Mouse (Mus musculus): ENCODE results near the gene H2-T22. TPM values are rescaled to one million over a fixed set of nuclear protein-coding genes. Genes with fewer than 3 reads are reported as not detected.
"Not testable (repeated sequence)": the region's sequence is repeated elsewhere in the genome, so short reads cannot be mapped to it uniquely, and the experiment has no call there.

Gene H2-T22
- total RNA-seq (2015; ENCODE audit: low replicate concordance) = 10.4 and 21.5 TPM in 2 replicates
- total RNA-seq (2017; ENCODE audit: low replicate concordance) = 12.8 and 20.4 TPM in 2 replicates

- ATAC-seq (replicated peaks; ENCODE audit: low FRiP score, poor library complexity, severe bottlenecking) = peak; percentile 94
Observed at GRCm38 (mm10) chr17:36042610-36043169, at the start of gene H2-T22, which contains the start of gene Gm6034. H2-T22 (minus strand) TSS chr17:36042747. Gm6034 (plus strand) TSS chr17:36042961.

DNA sequence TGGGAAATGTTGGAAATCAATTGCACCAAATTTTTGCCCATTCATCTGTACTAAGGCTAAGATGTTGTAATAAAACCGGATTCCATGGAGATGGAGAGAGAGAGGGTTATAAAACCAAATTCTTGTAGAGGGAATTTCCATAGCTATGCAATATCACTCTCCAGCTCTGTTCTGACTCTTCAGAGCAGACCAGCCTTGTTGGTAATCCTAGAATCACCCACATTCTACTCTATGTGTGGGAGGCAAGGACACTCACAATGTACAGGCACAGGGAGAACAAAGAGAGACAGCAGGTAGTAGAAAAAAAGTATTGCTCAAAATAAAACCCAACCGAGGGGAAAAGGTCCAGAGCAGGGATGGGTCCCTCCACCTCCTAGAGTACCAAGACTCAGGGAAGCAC, 49.4 kb upstream of the H2-T22 start:
- ATAC-seq (replicated peaks; ENCODE audit: low FRiP score, poor library complexity, severe bottlenecking) = not testable (repeated sequence)

GRCm38 (mm10) chr17:36085976-36086375, 43.4 kb upstream of the H2-T22 start:
- ATAC-seq (replicated peaks; ENCODE audit: low FRiP score, poor library complexity, severe bottlenecking) = not testable (repeated sequence)

- no peak for ATAC-seq (replicated peaks; ENCODE audit: low FRiP score, poor library complexity, severe bottlenecking)
Observed at GRCm38 (mm10) chr17:36083870-36084451, 41.4 kb upstream of the H2-T22 start.

- ATAC-seq (replicated peaks; ENCODE audit: low FRiP score, poor library complexity, severe bottlenecking) = no peak
Observed at GRCm38 (mm10) chr17:36083266-36083869, 40.8 kb upstream of the H2-T22 start.

DNA sequence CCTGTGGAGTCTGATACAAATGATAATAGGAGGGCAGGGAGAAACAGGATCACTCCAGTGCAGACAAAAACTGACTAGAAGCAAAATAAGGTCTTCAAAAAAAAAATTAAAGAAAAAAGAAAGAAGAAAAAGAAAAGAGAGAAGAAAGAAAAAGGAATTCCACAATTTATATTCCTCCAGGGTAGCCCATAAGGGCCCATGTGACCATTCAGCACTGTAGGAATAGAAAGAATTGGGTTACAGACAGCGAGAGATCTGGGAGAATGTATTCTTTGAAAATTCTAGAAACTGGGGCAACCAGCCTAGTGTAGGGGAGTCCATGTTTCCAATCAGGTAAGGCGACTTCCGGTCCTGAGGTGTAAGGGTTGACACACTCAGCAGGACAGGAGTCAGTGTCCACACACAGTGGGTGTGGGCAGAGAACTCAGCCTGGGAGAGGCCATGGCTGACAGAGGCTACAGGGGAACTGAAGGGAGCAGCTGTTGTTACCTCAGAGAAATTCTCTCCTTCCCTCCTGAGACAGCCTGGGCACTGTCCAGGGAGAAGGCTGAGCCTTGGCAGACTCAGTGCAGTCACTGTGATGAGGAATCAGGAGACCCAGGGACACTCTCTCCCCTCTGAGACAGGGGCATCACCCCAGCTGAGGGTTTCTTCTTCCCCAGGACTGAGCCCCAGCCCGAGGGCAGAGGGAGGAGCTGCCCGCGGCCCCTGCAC, 40.1 kb upstream of the H2-T22 start:
- ATAC-seq (replicated peaks; ENCODE audit: low FRiP score, poor library complexity, severe bottlenecking) = not testable (repeated sequence)

DNA sequence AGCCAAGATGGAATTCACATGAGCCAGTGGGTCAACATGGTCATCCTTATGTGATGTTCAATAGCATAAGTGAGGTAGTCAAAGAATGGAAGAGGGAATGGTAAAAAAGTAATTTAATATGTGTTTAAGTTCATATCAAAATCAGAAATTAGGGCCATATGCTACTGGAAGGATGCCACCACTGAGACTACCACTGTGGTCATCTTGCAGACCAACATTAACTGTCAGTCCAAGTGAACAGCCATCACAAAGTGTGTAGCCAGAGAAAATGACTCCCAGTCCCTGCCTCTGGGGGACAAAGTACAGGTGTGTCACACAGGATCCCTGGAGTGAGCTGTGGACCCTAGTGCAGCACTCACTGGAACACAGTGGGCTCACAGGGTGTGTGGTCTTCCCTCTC, 39.4 kb upstream of the H2-T22 start:
- ATAC-seq (replicated peaks; ENCODE audit: low FRiP score, poor library complexity, severe bottlenecking) = not testable (repeated sequence)

DNA sequence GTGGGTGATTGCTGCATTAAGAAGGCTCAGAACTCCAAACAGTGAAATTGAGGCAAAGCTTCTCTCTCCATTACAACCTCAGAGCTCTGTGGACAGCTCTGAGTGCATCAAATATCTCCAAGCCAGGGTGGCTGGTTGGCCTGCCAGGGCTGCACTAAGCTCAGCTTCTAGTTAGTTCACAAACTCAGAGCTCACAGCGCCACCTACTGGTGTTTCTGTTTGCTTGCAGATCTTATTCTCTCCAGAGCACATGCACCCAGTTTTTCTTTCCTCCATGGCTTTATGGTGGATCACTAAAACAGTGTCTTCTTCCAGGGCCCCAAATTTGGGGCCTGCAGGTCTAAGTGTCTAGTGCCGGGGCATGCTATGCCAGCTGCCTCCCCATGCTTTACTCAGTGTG, 18.3 kb upstream of the H2-T22 start:
- peak; percentile 76 for ATAC-seq (replicated peaks; ENCODE audit: low FRiP score, poor library complexity, severe bottlenecking)

- not testable (repeated sequence) for ATAC-seq (replicated peaks; ENCODE audit: low FRiP score, poor library complexity, severe bottlenecking)
Observed at GRCm38 (mm10) chr17:36058362-36058761, 15.8 kb upstream of the H2-T22 start, which contains the start of gene Gm11127. Gm11127 (minus strand) TSS chr17:36058371.

DNA sequence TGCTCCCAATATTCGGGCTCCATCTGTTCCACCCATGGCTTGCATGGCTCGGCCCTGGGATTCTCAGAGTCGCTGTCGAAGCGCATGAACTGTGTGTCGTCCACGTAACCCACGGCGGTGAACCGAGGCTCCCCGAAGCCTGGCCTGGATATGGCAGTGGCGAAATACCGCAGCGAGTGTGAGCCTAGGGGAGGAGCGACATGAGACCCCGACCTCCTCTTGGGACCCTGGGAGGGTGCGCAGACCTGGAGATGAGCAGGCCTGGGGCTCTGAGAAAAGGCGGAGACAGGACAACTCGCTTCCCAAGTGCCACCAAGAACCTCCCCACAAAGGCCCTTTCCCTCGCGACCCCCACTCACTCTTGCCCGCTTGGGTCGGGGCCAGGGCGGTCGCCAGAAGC, 15.4 kb upstream of the H2-T22 start:
- not testable (repeated sequence) for ATAC-seq (replicated peaks; ENCODE audit: low FRiP score, poor library complexity, severe bottlenecking)

- no peak for ATAC-seq (replicated peaks; ENCODE audit: low FRiP score, poor library complexity, severe bottlenecking)
Observed at GRCm38 (mm10) chr17:36043286-36043685, 739 bp upstream of the H2-T22 start.

GRCm38 (mm10) chr17:36042055-36042454, 492 bp downstream of the H2-T22 start:
- ATAC-seq (replicated peaks; ENCODE audit: low FRiP score, poor library complexity, severe bottlenecking) = peak; percentile 37

- not testable (repeated sequence) for ATAC-seq (replicated peaks; ENCODE audit: low FRiP score, poor library complexity, severe bottlenecking)
Observed at GRCm38 (mm10) chr17:36040604-36041003, 1.9 kb downstream of the H2-T22 start.

DNA sequence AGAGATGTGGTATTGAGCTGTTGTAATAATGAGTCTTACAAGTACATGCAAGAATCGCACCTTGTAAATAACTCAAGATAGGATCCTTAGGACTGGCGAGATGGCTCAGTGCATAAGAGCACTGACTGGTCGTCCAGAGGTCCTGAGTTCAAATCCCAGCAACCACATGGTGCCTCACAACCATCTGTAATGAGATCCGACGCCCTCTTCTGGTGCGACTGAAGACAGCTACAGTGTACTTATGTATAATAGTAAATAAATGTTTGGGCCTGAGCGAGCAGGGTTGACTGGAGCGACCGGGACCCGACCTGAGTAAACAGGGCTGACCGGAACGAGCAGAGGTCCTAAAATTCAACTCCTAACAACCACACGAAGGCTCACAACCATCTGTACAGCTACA, 6.4 kb downstream of the H2-T22 start:
- ATAC-seq (replicated peaks; ENCODE audit: low FRiP score, poor library complexity, severe bottlenecking) = not testable (repeated sequence)

DNA sequence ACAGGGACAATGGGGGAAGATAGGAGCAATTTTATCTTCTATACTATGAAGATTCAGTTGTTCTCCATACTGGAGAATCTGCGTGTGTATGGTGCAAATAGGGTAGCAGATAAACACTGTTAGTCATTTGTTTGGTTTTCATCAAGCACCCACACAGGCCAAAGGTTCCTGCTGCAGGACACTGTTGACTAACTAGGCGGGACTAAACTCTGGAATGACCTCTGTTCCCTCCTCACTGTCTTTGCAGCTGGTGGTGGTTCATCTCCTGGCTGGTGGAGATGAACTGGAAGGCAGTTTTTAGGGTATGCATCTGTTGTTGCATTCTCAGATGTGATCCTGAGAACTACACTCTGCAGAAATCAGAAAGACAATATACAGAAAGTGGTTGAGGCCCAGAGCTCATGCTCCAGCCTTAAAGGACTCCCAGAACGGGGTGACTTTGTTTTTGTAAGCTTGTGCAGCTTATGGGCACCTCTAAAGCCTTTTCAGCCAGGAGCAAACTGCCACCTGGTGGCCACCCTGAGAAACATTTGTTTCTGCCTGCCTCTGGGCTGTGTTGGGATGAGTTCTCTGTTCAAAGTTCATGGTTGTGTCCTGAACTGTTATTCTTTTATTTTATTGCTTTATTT, 7.4 kb downstream of the H2-T22 start:
- peak; percentile 68 for ATAC-seq (replicated peaks; ENCODE audit: low FRiP score, poor library complexity, severe bottlenecking)

DNA sequence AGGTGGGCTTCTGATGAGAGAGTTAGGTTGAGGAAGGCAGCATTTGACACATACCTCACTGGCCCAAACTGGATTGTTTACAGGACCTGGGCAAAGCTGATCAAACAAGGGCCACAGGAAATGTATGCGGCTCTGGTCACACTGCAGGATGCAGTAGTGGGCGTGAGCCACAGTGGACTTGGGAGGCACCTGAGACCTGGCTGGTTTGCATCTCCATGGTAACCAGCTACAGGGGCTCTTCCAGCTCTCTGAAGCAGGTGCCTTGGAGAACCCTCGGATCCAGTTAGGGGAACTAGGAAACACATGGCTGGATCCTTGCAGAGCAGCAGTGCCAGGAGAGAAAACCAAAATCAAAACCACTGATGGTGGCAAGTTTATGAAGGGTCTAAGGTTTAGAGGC, 8.0 kb downstream of the H2-T22 start:
- not testable (repeated sequence) for ATAC-seq (replicated peaks; ENCODE audit: low FRiP score, poor library complexity, severe bottlenecking)

- ATAC-seq (replicated peaks; ENCODE audit: low FRiP score, poor library complexity, severe bottlenecking) = peak; percentile 68
Observed at GRCm38 (mm10) chr17:36032351-36032875, 10.1 kb downstream of the H2-T22 start, which contains the start of gene H2-T23. H2-T23 (minus strand) TSS chr17:36032855.

GRCm38 (mm10) chr17:36031583-36032331, 10.8 kb downstream of the H2-T22 start:
- peak; percentile 79 for ATAC-seq (replicated peaks; ENCODE audit: low FRiP score, poor library complexity, severe bottlenecking)
